Mouse (Mus musculus): ENCODE measurements around the gene Lhfpl3.
A peak's percentile ranks its signal among the peaks of the same experiment; 100 is the strongest.

The Lhfpl3 gene

GRCm38 (mm10) chr5:23154439-23154838 is 408.6 kb downstream of the Lhfpl3 start:
- DNase-seq, result no peak

DNA sequence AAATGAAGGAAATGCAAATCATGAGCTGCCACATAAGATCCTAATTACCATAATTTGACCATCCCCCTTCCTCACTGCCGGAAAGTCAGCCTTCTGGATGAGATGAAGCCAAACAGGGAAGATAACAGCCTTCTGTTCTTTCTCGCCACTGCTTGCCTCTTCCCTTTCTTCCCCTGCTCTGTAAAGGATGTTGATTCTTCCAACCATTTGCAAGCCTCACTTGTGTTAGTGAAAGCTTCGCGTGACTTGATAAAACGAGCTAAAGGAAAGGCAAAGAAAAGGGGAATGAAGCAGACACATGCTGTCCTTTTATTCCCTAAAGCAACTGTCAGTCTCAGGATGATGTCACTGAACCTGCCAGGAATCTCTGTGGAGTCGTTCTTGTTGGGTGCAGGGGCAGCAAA is 420.1 kb downstream of the Lhfpl3 start:
- DNase-seq, result no peak

DNA sequence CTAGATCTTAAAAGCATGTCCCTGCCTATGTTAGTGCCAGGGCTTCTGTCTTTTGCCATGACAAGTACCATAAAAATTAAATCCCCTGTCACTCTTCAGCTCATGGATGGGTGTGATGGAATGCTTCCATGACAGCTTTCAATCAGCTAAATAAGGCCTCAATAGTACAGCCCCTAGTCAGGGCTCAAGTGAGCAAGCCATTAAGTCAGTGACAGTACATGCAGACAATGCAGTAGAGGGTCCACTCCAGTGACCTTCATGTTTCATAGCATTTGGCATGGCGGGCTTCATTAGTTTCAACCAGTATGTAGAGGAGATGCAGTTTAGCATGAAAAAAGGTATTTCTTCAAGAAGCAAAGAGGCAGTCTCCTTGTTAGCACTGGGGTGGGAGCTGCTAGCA is 420.8 kb downstream of the Lhfpl3 start:
- DNase-seq, result no peak

GRCm38 (mm10) chr5:23189633-23190032 is 443.8 kb downstream of the Lhfpl3 start:
- peak; percentile 51 for DNase-seq

- DNase-seq, result no peak
These were observed 451.0 kb downstream of the Lhfpl3 start for GRCm38 (mm10) chr5:23196879-23197278.

- no peak for DNase-seq
These were observed 467.2 kb downstream of the Lhfpl3 start for GRCm38 (mm10) chr5:23213086-23213485.

- DNase-seq, result no peak
These were observed 468.8 kb downstream of the Lhfpl3 start for GRCm38 (mm10) chr5:23214646-23215045.

DNA sequence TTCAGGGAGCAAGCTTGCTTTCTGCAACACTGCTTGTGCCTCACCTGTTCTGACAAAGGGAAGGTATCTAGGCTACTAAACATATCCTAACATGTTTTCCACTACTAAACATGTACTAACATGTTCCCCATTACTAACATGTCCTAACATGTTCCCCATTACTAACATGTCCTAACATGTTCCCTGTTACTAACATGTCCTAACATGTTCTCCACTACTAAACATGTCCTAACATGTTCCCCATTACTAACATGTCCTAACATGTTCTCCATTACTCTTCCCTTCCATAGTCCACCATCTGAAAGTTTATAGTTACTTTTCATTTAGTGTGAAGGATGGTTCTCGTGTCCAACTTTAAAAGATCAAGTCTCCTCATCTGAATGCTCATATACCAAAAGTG is 473.8 kb downstream of the Lhfpl3 start:
- DNase-seq, result no peak

DNA sequence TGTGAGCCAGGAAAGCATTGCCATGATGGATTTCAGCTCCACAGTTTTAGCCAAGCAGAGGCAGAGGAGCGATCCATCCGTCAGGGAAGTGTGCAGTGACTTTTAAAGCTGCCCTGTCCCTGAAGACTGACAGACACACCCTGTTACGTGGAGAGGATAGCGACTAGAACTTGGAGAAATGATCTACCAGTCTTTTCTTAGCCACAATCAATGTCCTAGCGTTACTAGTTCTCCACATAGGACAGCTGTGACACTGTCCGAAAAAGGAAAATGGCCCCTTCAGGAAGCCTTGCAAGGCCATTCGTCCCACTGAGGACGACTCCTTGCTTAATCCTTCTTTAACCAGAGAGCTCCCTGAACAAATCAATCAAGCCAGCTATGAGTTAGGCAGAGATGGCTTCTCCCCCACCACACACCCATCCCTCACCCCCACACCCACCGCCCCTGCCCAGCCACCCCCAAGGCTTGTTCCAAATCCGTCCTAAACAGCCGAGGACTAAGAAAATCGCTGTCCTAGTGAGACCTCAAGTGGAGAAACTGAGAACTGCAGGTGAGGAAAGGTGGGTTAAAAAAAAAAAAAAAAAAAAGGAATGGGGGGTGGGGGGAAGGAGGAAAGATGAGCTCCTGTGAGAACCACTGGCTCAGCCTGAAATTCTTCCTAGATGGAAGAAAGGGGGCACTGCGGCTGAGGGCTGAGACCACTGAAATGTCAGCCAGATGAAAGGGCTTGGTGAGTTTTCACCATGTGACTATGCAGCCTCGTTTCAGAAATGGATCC is 479.1 kb downstream of the Lhfpl3 start:
- peak; percentile 44 for DNase-seq

GRCm38 (mm10) chr5:23225621-23226020 is 479.8 kb downstream of the Lhfpl3 start:
- no peak for DNase-seq

DNA sequence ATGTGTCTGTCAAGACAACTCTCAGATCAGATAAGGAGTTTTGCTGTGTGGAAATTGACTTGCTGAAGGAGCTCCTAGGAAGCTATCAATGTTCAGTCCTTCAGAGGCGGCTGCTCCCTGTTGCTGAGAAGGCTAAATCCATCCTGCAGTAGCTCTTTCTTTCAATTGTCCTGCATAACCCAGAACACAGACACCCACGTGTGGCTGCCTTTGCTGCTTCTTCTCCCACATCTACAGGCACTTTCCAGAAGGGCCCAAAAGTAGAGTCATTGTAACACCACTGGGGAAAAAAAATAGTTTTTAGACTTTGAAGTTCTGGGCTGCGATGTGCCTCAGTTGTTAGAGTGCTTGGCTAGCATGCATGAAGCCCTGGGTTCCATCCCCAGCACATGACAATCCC is 480.9 kb downstream of the Lhfpl3 start:
- DNase-seq, result peak; percentile 29

- no peak for DNase-seq
These were observed 501.1 kb downstream of the Lhfpl3 start for GRCm38 (mm10) chr5:23246974-23247373.

- DNase-seq, result no peak
These were observed 501.9 kb downstream of the Lhfpl3 start for GRCm38 (mm10) chr5:23247784-23248183.

DNA sequence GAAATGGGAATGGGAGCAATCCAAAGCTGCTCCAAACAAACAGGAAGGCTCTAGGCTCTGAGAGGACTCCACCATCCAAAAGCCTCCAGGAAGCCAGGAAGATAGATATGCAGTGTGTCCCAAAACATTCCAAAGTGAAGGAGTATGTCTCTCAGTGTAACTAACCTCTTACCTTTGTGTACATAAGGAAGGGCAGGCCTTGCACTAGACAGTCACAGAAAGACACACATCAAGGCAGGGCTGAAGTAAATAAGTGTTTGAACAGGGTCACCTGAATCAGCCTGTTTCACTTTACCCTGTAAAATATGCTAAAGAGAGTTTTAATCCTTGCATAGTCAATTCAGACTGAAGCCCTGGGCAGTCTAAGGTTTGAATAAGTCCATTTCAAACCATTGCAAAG is 502.4 kb downstream of the Lhfpl3 start:
- DNase-seq, result no peak

- DNase-seq, result no peak
These were observed 504.3 kb downstream of the Lhfpl3 start for GRCm38 (mm10) chr5:23249896-23250875.

GRCm38 (mm10) chr5:23251462-23252224 is 505.8 kb downstream of the Lhfpl3 start:
- DNase-seq, result peak; percentile 8

GRCm38 (mm10) chr5:23255816-23256418 is 510.1 kb downstream of the Lhfpl3 start:
- DNase-seq, result no peak

GRCm38 (mm10) chr5:23273309-23273708 is 527.5 kb downstream of the Lhfpl3 start:
- DNase-seq, result no peak

GRCm38 (mm10) chr5:23279364-23279763 is 533.5 kb downstream of the Lhfpl3 start:
- DNase-seq, result no peak

- no peak for DNase-seq
These were observed 539.0 kb downstream of the Lhfpl3 start for GRCm38 (mm10) chr5:23284884-23285283.

GRCm38 (mm10) chr5:23289149-23289548 is 543.3 kb downstream of the Lhfpl3 start:
- no peak for DNase-seq

Data from right cerebral cortex, adult 18-20 months (tissue).